Mouse (Mus musculus): ENCODE results near the gene Gsk3b. TPM values are rescaled to one million over a fixed set of nuclear protein-coding genes. Genes with fewer than 3 reads are reported as not detected.

Gsk3b gene
- polyA plus RNA-seq, 1 experiment from 2014 or later, result 84.1 TPM

DNA sequence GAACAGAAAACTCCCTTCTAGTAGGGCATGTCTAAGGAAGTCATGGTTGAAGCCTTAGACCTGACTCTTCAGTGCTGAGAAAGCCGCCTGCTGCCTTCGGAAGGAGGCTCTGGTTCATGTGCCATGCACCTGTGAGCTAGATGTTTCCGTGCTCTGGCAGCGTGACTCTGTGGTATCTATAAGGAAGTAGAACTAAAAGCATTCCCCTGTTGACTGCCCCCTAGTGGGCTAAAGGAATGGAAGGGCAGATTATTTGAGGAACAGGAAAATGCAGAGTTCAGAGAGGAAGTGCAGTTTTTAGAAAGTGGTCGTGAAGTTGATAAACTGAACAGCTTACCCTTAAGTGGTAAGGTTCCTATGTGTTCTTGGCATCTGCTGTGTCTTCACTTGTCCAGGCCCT lies 150.9 kb downstream of the Gsk3b start:
- DNase-seq (ENCODE audit: low spot score), result no peak
- peaks cover 63% of the 10 kb centered on the region for H3K36me3 ChIP-seq
- H3K9me3 ChIP-seq, result no peaks in the 10 kb centered on the region
- 86% methylated on average over 5 of the region's 5 CpGs for WGBS
- no peak overlapping the region for H3K27ac ChIP-seq
- H3K4me3 ChIP-seq, result no peak overlapping the region
- H3K27me3 ChIP-seq (ENCODE audit: insufficient read depth, poor library complexity, severe bottlenecking), result no peaks in the 10 kb centered on the region
- no peaks in the 10 kb centered on the region for H3K4me1 ChIP-seq (replicated peaks)

DNA sequence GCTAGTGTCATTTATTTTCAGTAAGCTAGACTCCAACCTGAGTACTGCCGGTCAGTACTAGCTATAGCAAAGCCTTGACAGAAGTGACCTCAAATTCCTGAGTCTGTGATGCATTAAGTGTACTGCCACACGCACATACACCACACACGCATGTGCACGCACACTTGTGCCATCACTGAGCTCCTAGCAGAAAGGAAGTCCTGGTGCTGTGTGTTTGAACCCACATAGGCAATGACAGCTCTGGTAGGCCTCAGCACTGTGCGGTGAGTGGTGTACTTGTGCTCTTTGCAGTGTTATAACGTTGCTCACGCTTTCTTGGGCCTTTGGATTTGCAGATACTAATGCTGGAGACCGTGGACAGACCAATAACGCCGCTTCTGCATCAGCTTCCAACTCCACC lies 151.4 kb downstream of the Gsk3b start:
- DNase-seq (ENCODE audit: low spot score), result no peak
- Histone ChIP-seq H3K36me3 (peaks cover 65% of the 10 kb centered on the region), H3K9me3 (no peaks in the 10 kb centered on the region), H3K4me1 (replicated peaks) (no peaks in the 10 kb centered on the region), H3K27me3 (ENCODE audit: insufficient read depth, poor library complexity, severe bottlenecking) (no peaks in the 10 kb centered on the region), H3K27ac (no peak overlapping the region), H3K4me3 (no peak overlapping the region)
- 95% methylated on average over 10 of the region's 10 CpGs for WGBS

DNA sequence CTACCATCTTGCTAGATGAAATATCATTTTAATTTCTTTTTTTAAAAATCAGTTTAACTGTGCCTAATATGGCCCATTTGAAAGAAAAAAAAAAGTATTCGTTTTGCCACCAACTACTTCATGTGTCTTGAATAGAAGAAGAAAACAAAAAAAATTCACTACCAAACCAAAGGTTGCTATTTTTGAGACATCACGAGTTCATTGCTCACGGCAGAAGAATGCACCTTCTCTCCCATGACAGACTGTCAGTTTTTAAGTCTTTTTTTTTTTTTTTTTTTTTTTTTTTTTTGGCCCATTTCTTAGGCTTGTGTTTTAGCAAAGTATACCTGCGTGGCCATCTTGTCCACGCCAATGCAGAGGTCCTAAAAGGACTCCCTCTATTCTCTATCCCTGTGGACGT lies 155.3 kb downstream of the Gsk3b start:
- Histone ChIP-seq H3K27me3 (ENCODE audit: insufficient read depth, poor library complexity, severe bottlenecking) (no peaks in the 10 kb centered on the region), H3K36me3 (peaks cover 44% of the 10 kb centered on the region), H3K27ac (no peak overlapping the region), H3K9me3 (no peaks in the 10 kb centered on the region), H3K4me3 (no peak overlapping the region), H3K4me1 (replicated peaks) (peaks cover 10% of the 10 kb centered on the region)
- 91% methylated on average over 6 of the region's 6 CpGs for WGBS
- no peak for DNase-seq (ENCODE audit: low spot score)

DNA sequence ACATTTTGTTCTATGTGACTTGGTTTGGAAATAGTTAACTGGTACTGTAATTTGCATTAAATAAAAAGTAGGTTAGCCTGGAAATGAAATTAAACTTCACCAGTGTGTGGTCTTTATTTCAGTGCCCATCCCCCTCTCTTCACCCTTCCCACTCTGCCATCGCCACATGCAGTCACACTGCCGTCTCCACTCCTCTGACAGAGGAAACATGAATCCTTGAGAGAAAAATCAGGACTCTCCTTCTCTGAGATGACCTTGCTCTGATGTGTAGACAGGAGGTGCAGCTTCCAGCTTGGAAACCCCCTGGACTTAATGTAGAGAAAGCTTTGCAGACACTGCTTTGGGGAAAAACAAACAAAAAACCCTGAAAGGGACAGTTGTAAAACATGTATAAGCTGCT lies 156.6 kb downstream of the Gsk3b start:
- Histone ChIP-seq H3K4me1 (replicated peaks) (peaks cover 12% of the 10 kb centered on the region), H3K9me3 (no peaks in the 10 kb centered on the region), H3K4me3 (no peak overlapping the region), H3K27ac (no peak overlapping the region), H3K36me3 (peaks cover 37% of the 10 kb centered on the region), H3K27me3 (ENCODE audit: insufficient read depth, poor library complexity, severe bottlenecking) (no peaks in the 10 kb centered on the region)
- WGBS, result 53% methylated on average over 2 of the region's 2 CpGs
- no peak for DNase-seq (ENCODE audit: low spot score)

DNA sequence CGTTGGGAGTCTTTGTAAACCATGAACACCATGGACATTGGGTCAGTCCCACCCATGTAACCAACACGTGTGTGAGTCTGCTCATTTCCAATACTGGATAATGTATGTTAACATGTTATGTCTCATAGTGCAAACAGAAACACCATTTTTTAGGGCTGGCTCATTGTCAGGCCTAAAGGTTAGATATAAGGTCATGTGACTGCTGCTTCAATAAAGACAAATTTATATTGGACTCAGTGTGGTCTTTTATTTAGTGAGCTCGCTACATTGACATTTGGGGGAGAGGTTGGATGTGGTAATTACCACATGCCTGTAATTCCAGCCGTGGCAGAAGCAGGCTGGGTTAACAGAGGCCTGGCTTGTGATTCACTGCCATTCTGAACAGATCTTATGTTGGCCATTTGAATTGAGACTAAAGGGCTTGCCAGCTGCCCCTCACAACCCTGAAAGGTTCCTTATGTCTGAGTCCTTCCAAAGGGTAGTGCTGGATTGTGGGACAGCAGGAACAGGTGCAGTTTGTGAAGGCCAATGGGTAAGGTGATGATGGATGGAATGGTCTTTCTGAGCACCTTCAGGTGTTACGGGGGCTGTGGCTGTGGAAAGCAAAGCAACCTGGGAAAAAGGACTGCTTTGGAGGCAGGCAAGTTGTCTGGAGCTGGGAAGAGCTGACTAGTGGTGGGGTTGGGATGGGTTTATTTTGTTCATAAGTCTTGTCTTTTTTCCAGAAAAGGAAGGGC lies 157.2 kb downstream of the Gsk3b start:
- Histone ChIP-seq H3K36me3 (peaks cover 30% of the 10 kb centered on the region), H3K4me1 (replicated peaks) (peaks cover 12% of the 10 kb centered on the region), H3K9me3 (no peaks in the 10 kb centered on the region), H3K4me3 (no peak overlapping the region), H3K27ac (no peak overlapping the region), H3K27me3 (ENCODE audit: insufficient read depth, poor library complexity, severe bottlenecking) (no peaks in the 10 kb centered on the region)
- no peak for DNase-seq (ENCODE audit: low spot score)
- WGBS, result 85% methylated on average over 5 of the region's 5 CpGs

DNA sequence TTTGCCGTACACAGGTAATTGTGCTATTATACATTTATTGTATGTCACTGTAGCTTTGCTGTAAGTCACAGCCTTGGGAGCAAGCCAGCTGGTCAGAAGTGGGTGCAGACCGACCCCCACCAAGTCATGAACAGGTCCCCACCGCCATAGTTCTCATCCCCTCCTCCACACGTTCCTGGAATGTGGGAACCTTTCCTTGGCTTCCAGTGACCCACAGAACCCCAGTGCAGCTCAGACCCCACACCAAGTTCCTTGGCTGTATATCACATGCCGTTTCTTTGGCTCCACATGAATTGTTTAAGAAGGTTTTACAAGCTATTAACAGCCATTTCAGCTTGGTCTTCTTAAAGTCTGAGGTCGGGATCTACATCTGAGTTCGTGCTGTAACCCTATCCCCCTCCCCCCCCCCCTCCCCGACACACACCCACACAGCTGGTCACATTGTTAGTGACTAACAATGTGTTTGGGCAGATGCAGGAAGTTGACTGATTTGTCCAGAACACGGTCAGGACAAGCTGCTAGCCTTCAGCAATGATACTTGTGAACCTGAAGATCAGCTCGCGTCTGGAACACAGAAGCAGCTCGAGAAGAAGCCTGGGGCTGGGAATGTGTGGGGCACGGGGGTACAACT lies 159.6 kb downstream of the Gsk3b start:
- Histone ChIP-seq H3K27me3 (ENCODE audit: insufficient read depth, poor library complexity, severe bottlenecking) (no peaks in the 10 kb centered on the region), H3K4me1 (replicated peaks) (peaks cover 12% of the 10 kb centered on the region), H3K36me3 (peaks cover 9% of the 10 kb centered on the region), H3K4me3 (no peak overlapping the region), H3K9me3 (no peaks in the 10 kb centered on the region), H3K27ac (peak overlapping the region; percentile 40; the same call in 1 of the 2 replicates)
- 56% methylated on average over 13 of the region's 13 CpGs for WGBS
- peak; percentile 22 for DNase-seq (ENCODE audit: low spot score)

DNA sequence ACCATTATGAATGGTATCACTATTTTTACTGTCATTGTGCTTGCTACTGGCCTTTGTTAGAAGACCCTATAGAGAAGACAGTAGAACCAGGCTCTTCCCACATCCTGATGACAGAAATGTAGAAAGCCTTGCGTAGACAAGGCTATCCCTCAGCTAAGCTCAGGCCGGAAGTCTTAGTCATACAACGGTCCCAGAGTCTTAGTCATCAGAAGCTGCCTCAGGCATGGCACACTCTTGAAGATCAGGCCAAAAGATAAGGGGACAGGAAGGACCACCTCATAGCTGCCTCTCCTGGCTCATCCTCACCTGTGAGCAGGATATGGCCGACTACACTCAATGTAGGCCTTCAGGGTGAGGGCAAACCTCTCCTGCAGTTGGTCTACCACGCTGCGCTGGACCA lies 161.7 kb downstream of the Gsk3b start:
- WGBS, result 91% methylated on average over 6 of the region's 6 CpGs
- no peak overlapping the region for H3K27ac ChIP-seq
- H3K4me1 ChIP-seq (replicated peaks), result peaks cover 14% of the 10 kb centered on the region
- H3K4me3 ChIP-seq, result no peak overlapping the region
- H3K27me3 ChIP-seq (ENCODE audit: insufficient read depth, poor library complexity, severe bottlenecking), result no peaks in the 10 kb centered on the region
- no peak for DNase-seq (ENCODE audit: low spot score)
- no peaks in the 10 kb centered on the region for H3K9me3 ChIP-seq
- no peaks in the 10 kb centered on the region for H3K36me3 ChIP-seq

DNA sequence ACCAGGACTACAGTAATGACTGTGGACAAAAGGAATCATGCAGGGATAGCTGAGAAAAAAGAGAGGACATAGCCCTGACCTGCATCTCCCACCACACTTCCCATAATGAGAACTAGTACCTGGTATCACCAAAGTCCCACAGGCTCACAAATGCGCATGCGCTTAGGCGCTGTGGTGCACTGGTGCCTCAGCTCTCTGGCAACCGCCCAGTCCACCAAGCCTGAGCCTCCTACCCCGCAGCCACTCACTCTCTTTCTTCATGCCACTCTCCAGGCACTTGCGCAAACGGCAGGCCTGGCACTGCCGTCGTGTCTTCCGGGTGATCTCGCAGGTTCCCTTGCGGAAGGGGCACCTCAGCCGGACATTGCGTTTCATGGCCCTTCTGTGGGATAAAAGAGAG lies 165.2 kb downstream of the Gsk3b start:
- H3K27ac ChIP-seq, result no peak overlapping the region
- no peak overlapping the region for H3K4me3 ChIP-seq
- H3K4me1 ChIP-seq (replicated peaks), result peaks cover 4% of the 10 kb centered on the region; the same call in 1 of the 2 replicates
- H3K27me3 ChIP-seq (ENCODE audit: insufficient read depth, poor library complexity, severe bottlenecking), result no peaks in the 10 kb centered on the region
- no peaks in the 10 kb centered on the region for H3K9me3 ChIP-seq
- 84% methylated on average over 14 of the region's 14 CpGs for WGBS
- H3K36me3 ChIP-seq, result no peaks in the 10 kb centered on the region
- DNase-seq (ENCODE audit: low spot score), result no peak

DNA sequence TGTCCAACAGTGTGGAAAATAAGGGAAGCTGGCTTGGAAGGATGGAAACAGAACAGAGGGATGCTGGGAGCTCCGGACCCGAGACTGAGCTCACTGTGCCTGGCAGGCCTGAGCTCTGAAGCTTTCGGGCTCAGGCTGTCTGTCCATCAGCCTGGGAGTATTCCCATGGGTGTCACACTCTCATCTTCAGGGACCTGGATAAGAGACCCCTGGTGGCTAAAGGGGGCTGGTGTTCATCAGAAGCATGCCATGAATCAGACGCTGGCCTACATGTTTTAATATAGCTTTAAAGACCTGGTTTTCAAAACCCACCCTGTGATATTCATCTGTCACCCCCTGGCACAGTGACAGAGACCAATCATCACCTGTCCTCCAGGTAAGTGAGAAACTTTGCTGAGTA lies 166.3 kb downstream of the Gsk3b start:
- DNase-seq (ENCODE audit: low spot score), result no peak
- H3K4me1 ChIP-seq (replicated peaks), result 0 out of 2 replicates have a peak, but pooled peaks cover 2% of the 10 kb centered on the region
- H3K36me3 ChIP-seq, result no peaks in the 10 kb centered on the region
- WGBS, result 77% methylated on average over 4 of the region's 4 CpGs
- no peak overlapping the region for H3K27ac ChIP-seq
- H3K4me3 ChIP-seq, result no peak overlapping the region
- no peaks in the 10 kb centered on the region for H3K27me3 ChIP-seq (ENCODE audit: insufficient read depth, poor library complexity, severe bottlenecking)
- H3K9me3 ChIP-seq, result no peaks in the 10 kb centered on the region

DNA sequence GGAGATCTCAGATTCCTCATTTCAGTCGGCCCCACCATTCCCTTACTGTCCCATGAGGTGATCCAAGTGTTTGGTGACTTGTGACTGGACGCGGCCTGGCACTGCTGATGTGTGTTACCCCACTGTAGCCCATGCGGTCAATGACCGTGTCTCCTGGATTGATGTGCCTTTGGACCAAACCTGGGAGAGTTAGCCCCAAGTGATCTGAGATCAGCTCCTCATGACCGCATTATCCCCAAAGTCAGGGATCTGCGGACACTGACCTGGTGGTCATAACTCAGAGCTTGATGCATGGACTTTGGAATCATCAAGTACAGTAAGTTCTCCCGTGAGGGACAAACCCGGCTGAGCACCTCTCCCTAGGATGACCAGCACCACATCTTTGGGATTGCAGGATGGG lies 167.1 kb downstream of the Gsk3b start:
- DNase-seq (ENCODE audit: low spot score), result no peak
- Histone ChIP-seq H3K4me1 (replicated peaks) (0 out of 2 replicates have a peak, but pooled peaks cover 2% of the 10 kb centered on the region), H3K4me3 (no peak overlapping the region), H3K27ac (no peak overlapping the region), H3K9me3 (no peaks in the 10 kb centered on the region), H3K27me3 (ENCODE audit: insufficient read depth, poor library complexity, severe bottlenecking) (no peaks in the 10 kb centered on the region), H3K36me3 (no peaks in the 10 kb centered on the region)
- WGBS, result 94% methylated on average over 9 of the region's 9 CpGs

DNA sequence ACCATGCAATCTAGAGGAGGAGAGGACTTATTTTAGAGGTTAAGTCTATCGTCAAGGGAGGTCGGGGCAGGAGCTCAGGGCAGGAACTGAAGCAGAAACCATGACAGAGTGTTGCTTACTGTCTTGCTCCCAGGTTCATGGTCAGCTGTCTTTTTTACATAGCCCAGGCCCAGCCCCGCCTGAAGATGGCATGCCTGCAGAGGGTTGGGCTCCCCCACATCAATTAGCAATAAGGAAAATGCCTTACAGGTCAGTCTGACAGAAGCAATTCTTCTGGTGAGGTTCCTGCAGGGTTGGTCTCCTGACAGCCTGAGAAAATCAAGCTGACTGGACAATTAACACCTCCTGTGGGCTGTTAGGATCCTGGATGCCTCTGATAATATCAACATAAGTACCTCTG lies 182.8 kb downstream of the Gsk3b start:
- 75% methylated on average over 3 of the region's 3 CpGs for WGBS
- no peaks in the 10 kb centered on the region for H3K27me3 ChIP-seq (ENCODE audit: insufficient read depth, poor library complexity, severe bottlenecking)
- H3K4me1 ChIP-seq (replicated peaks), result peaks cover 12% of the 10 kb centered on the region
- H3K36me3 ChIP-seq, result no peaks in the 10 kb centered on the region
- H3K27ac ChIP-seq, result no peak overlapping the region
- no peaks in the 10 kb centered on the region for H3K9me3 ChIP-seq
- no peak for DNase-seq (ENCODE audit: low spot score)
- no peak overlapping the region for H3K4me3 ChIP-seq

DNA sequence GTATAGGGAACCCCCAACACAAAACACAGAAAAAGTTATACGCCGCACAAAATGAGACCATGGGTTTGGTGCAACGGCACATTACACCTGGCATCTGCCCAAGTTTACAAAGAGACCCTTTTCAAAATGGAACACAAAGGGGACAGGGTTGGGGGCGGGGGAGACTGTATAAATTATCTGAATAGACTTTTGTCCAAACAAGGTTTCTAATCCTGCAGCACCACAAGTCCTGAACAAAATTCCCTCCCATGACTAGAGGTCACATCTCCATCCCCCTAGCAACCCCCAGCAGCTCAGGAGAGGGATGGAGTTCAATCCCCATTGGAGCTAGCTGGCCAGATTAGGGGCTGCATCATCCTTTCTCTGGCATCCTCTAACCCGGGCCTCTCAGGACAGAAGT lies 183.7 kb downstream of the Gsk3b start:
- H3K27ac ChIP-seq, result no peak overlapping the region
- H3K36me3 ChIP-seq, result no peaks in the 10 kb centered on the region
- no peaks in the 10 kb centered on the region for H3K9me3 ChIP-seq
- no peaks in the 10 kb centered on the region for H3K27me3 ChIP-seq (ENCODE audit: insufficient read depth, poor library complexity, severe bottlenecking)
- peaks cover 12% of the 10 kb centered on the region for H3K4me1 ChIP-seq (replicated peaks)
- no peak for DNase-seq (ENCODE audit: low spot score)
- no peak overlapping the region for H3K4me3 ChIP-seq
- WGBS, result 68% methylated on average over 5 of the region's 5 CpGs

DNA sequence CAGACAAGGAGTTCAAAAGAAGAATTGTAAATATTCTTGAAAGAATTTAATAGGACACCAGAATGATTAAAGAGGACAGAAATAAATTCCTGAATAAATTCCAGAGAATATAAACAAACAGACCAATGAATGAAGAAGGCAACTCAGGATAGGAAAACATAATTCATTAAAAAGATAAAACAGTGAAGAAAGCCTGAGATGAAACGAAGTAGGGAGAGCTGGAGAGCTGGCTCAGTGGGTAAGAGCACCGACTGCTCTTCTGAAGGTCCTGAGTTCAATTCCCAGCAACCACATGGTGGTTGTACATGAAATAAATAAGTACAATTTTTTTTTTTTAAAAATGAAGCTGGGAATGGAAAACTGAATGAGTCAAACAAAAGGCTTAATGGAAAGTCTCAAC lies 185.9 kb downstream of the Gsk3b start:
- H3K4me3 ChIP-seq, result no peak overlapping the region
- peaks cover 12% of the 10 kb centered on the region for H3K4me1 ChIP-seq (replicated peaks)
- DNase-seq (ENCODE audit: low spot score), result no peak
- H3K36me3 ChIP-seq, result no peaks in the 10 kb centered on the region
- WGBS, result 82% methylated on average over 2 of the region's 2 CpGs
- no peaks in the 10 kb centered on the region for H3K9me3 ChIP-seq
- no peaks in the 10 kb centered on the region for H3K27me3 ChIP-seq (ENCODE audit: insufficient read depth, poor library complexity, severe bottlenecking)
- H3K27ac ChIP-seq, result no peak overlapping the region

Data from hindbrain, embryonic 10.5 days (tissue).